Mouse (Mus musculus): Measurements from ENCODE around the gene Rabep2. TPM values are rescaled to one million over a fixed set of nuclear protein-coding genes. Genes with fewer than 3 reads are reported as not detected.

Rabep2 gene
- polyA plus RNA-seq, 1 experiment, result 20.6 TPM

GRCm38 (mm10) chr7:126448481-126448880, 19.9 kb downstream of the Rabep2 start:
- no peaks in the 10 kb centered on the region for H3K4me1 ChIP-seq (ENCODE audit: control insufficient read depth, insufficient read depth, low read length)
- no peak overlapping the region for H3K4me3 ChIP-seq (ENCODE audit: insufficient read depth, low read length)
- TF ChIP-seq POLR2A (IDR thresholded peaks at IDR 0.05; ENCODE audit: low read depth, low read length) (no peak), CTCF (IDR thresholded peaks at IDR 0.05; ENCODE audit: borderline replicate concordance, insufficient read depth, low read length) (no peak)
- no peak overlapping the region for H3K27ac ChIP-seq (ENCODE audit: insufficient read depth, low read length)

GRCm38 (mm10) chr7:126449991-126450390, 21.4 kb downstream of the Rabep2 start:
- H3K4me3 ChIP-seq (ENCODE audit: insufficient read depth, low read length), result no peak overlapping the region
- TF ChIP-seq CTCF (IDR thresholded peaks at IDR 0.05; ENCODE audit: borderline replicate concordance, insufficient read depth, low read length) (no peak), POLR2A (IDR thresholded peaks at IDR 0.05; ENCODE audit: low read depth, low read length) (no peak)
- no peaks in the 10 kb centered on the region for H3K4me1 ChIP-seq (ENCODE audit: control insufficient read depth, insufficient read depth, low read length)
- no peak overlapping the region for H3K27ac ChIP-seq (ENCODE audit: insufficient read depth, low read length)

- Histone ChIP-seq H3K4me3 (ENCODE audit: insufficient read depth, low read length) (no peak overlapping the region), H3K27ac (ENCODE audit: insufficient read depth, low read length) (no peak overlapping the region), H3K4me1 (ENCODE audit: control insufficient read depth, insufficient read depth, low read length) (no peaks in the 10 kb centered on the region)
- TF ChIP-seq CTCF (IDR thresholded peaks at IDR 0.05; ENCODE audit: borderline replicate concordance, insufficient read depth, low read length) (no peak), POLR2A (IDR thresholded peaks at IDR 0.05; ENCODE audit: low read depth, low read length) (no peak)
Observed at GRCm38 (mm10) chr7:126450641-126451040, 22.1 kb downstream of the Rabep2 start.

- H3K27ac ChIP-seq (ENCODE audit: insufficient read depth, low read length), result no peak overlapping the region
- H3K4me1 ChIP-seq (ENCODE audit: control insufficient read depth, insufficient read depth, low read length), result no peaks in the 10 kb centered on the region
- TF ChIP-seq CTCF (IDR thresholded peaks at IDR 0.05; ENCODE audit: borderline replicate concordance, insufficient read depth, low read length) (no peak), POLR2A (IDR thresholded peaks at IDR 0.05; ENCODE audit: low read depth, low read length) (no peak)
- H3K4me3 ChIP-seq (ENCODE audit: insufficient read depth, low read length), result no peak overlapping the region
Observed at GRCm38 (mm10) chr7:126452244-126452643, 23.7 kb downstream of the Rabep2 start.

GRCm38 (mm10) chr7:126453861-126454260, 25.3 kb downstream of the Rabep2 start:
- Histone ChIP-seq H3K4me1 (ENCODE audit: control insufficient read depth, insufficient read depth, low read length) (no peaks in the 10 kb centered on the region), H3K4me3 (ENCODE audit: insufficient read depth, low read length) (no peak overlapping the region), H3K27ac (ENCODE audit: insufficient read depth, low read length) (no peak overlapping the region)
- no peak for TF ChIP-seq CTCF (IDR thresholded peaks at IDR 0.05; ENCODE audit: borderline replicate concordance, insufficient read depth, low read length)
- no peak for TF ChIP-seq POLR2A (IDR thresholded peaks at IDR 0.05; ENCODE audit: low read depth, low read length)

- Histone ChIP-seq H3K4me1 (ENCODE audit: control insufficient read depth, insufficient read depth, low read length) (no peaks in the 10 kb centered on the region), H3K4me3 (ENCODE audit: insufficient read depth, low read length) (no peak overlapping the region), H3K27ac (ENCODE audit: insufficient read depth, low read length) (no peak overlapping the region)
- TF ChIP-seq POLR2A (IDR thresholded peaks at IDR 0.05; ENCODE audit: low read depth, low read length) (no peak), CTCF (IDR thresholded peaks at IDR 0.05; ENCODE audit: borderline replicate concordance, insufficient read depth, low read length) (no peak)
Observed at GRCm38 (mm10) chr7:126455242-126455641, 26.7 kb downstream of the Rabep2 start.

GRCm38 (mm10) chr7:126456382-126457266, 28.1 kb downstream of the Rabep2 start:
- Histone ChIP-seq H3K4me3 (ENCODE audit: insufficient read depth, low read length) (no peak overlapping the region), H3K4me1 (ENCODE audit: control insufficient read depth, insufficient read depth, low read length) (no peaks in the 10 kb centered on the region), H3K27ac (ENCODE audit: insufficient read depth, low read length) (no peak overlapping the region)
- TF ChIP-seq POLR2A (IDR thresholded peaks at IDR 0.05; ENCODE audit: low read depth, low read length) (no peak), CTCF (IDR thresholded peaks at IDR 0.05; ENCODE audit: borderline replicate concordance, insufficient read depth, low read length) (no peak)

- Histone ChIP-seq H3K27ac (ENCODE audit: insufficient read depth, low read length) (no peak overlapping the region), H3K4me3 (ENCODE audit: insufficient read depth, low read length) (no peak overlapping the region), H3K4me1 (ENCODE audit: control insufficient read depth, insufficient read depth, low read length) (no peaks in the 10 kb centered on the region)
- TF ChIP-seq CTCF (IDR thresholded peaks at IDR 0.05; ENCODE audit: borderline replicate concordance, insufficient read depth, low read length) (no peak), POLR2A (IDR thresholded peaks at IDR 0.05; ENCODE audit: low read depth, low read length) (no peak)
Observed at GRCm38 (mm10) chr7:126458225-126458624, 29.7 kb downstream of the Rabep2 start.

- H3K27ac ChIP-seq (ENCODE audit: insufficient read depth, low read length), result no peak overlapping the region
- H3K4me3 ChIP-seq (ENCODE audit: insufficient read depth, low read length), result no peak overlapping the region
- no peak for TF ChIP-seq POLR2A (IDR thresholded peaks at IDR 0.05; ENCODE audit: low read depth, low read length)
- no peak for TF ChIP-seq CTCF (IDR thresholded peaks at IDR 0.05; ENCODE audit: borderline replicate concordance, insufficient read depth, low read length)
- no peaks in the 10 kb centered on the region for H3K4me1 ChIP-seq (ENCODE audit: control insufficient read depth, insufficient read depth, low read length)
Observed at GRCm38 (mm10) chr7:126458844-126459618, 30.5 kb downstream of the Rabep2 start.

Data from embryonic fibroblast, embryonic 13.5 days (primary cell).